Mouse (Mus musculus) hematopoietic stem cell, adult 5-6 weeks (primary cell): ENCODE measurements around the gene Rtl8a. TPM values are rescaled to one million over a fixed set of nuclear protein-coding genes. Genes with fewer than 3 reads are reported as not detected.
A peak's percentile ranks its signal among the peaks of the same experiment; 100 is the strongest.
"Not testable (repeated sequence)": the region's sequence is repeated elsewhere in the genome, so short reads cannot be mapped to it uniquely, and the experiment has no call there.

Experiments
- ATAC-seq, 2 experiments: fragments of 125-278 bp in 1 of 2; replicated peaks in 1 of 2; 2 replicates each; pipeline ENCODE4 v1.8.0; 2016 to 2017; ENCODE audit warnings: inconsistent platforms in 2 of 2, mild to moderate bottlenecking in 2 of 2, moderate number of reproducible peaks in 2 of 2, low read depth in 1 of 2, moderate TSS enrichment in 1 of 2; ENCODE audit not compliant: low FRiP score in 2 of 2, poor library complexity in 2 of 2, severe bottlenecking in 2 of 2, insufficient read depth in 1 of 2, low TSS enrichment in 1 of 2
- total RNA-seq: library from RNA; stranded (forward); fragments of 172-1452, 232-1000 nt; gene quantifications from 2 replicates; pipeline ENCODE4 v1.2.3, GENCODE M21; 2017

Rtl8a gene
- total RNA-seq, 1 experiment from 2014 or later = 5.9 TPM

- ATAC-seq = peak; percentile 99
Measured at GRCm38 (mm10) chrX:53607242-53608121, 36.0 kb downstream of the Rtl8a start, which contains the start of gene Rtl8c. TSS of gene Rtl8c (plus strand) at chrX:53608032.

- ATAC-seq = not testable (repeated sequence)
Measured at GRCm38 (mm10) chrX:53606176-53606575, 37.3 kb downstream of the Rtl8a start.

GRCm38 (mm10) chrX:53599993-53600392 is 43.5 kb downstream of the Rtl8a start:
- ATAC-seq = not testable (repeated sequence)

Other genes with a start within 250 kb of the Rtl8a start
- not detected in 2 replicates for gene Etd, start 208.8 kb downstream of the Rtl8a start, total RNA-seq
- 1.7 and 9.7 TPM in 2 replicates for gene Rtl8c, start 35.6 kb downstream of the Rtl8a start, total RNA-seq
- not detected in 2 replicates for gene Gm14597, start 34.7 kb downstream of the Rtl8a start, total RNA-seq
- gene Rtl8b, start 26.7 kb upstream of the Rtl8a start, total RNA-seq = 5.0 and 6.6 TPM in 2 replicates
- gene 4930502E18Rik, start 81.1 kb upstream of the Rtl8a start, total RNA-seq = not detected in 2 replicates
- gene 1700013H16Rik, start 114.1 kb upstream of the Rtl8a start, total RNA-seq = not detected in 2 replicates
- gene Zfp36l3, start 132.7 kb upstream of the Rtl8a start, total RNA-seq = not detected in 2 replicates
- gene Xlr, start 154.0 kb upstream of the Rtl8a start, total RNA-seq = 1.4 and 3.0 TPM in 2 replicates